Mouse (Mus musculus): ENCODE results near the gene Apeh. TPM values are rescaled to one million over a fixed set of nuclear protein-coding genes. Genes with fewer than 3 reads are reported as not detected.
A peak's percentile ranks its signal among the peaks of the same experiment; 100 is the strongest.

Apeh gene
- total RNA-seq, 2 experiments from 2014 or later = 31.1 to 37.6 TPM

DNA sequence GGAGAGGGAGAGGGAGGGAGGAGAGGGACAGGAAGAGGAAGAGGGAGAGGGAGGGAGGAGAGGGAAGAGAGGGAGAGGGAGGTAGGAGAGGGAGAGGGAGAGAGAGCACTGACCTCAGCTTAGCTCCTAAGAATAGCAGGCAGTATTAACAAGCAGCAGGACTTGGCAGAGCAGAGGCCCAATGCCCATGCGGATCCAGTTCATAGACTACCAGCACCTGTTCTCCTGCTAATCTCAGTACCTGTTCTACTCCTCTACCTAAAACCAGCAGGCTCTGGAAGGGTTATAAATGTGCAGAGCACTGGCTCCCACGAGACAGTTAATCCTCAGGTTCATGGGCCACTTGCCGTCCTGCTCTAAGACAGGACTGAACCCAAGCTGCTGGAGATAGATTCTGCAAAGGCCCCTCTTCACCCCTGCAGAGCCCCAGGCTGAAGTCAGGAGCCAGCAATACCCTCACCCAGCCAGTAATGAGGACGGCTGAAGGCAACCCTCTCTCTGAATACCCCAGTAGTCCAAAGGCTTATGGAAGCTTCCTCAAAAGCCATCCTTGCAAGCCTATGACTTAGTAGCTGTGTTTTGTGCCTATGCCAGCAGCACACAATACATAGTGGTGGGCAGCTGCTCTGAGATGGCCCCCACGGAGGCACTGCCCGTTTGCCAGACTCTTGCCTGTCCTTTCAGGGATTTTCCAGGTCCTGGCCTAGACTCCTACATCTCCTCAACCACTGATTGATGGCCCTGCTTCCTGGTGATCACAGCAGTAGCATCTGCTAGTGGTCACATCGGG, 21.1 kb downstream of the Apeh start:
- no peak for DNase-seq

DNA sequence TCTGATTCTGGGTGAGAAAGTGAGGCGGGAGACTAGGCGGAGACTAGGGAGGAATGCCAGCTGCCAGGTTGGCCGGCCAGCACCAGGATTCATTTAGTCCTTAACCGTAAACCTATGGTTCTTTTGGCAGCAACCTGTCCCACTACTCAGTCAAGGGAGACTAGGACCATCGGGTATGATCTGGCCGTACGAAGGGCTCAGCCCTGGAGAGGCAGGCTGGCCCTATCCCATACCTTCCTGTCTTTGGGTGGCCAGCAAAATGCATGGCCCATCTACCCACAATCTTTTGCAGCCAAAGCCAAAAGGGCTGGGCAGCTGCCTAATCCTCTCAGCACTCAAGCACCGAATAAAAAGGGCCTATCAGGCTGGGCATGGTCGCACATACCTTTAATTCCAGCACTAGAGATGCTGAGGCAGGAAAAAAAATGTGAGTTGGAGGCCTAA, 21.9 kb downstream of the Apeh start:
- no peak for DNase-seq

- no peak for DNase-seq
Observed at GRCm38 (mm10) chr9:108071801-108072200, 22.6 kb downstream of the Apeh start.

GRCm38 (mm10) chr9:108069529-108069928, 24.9 kb downstream of the Apeh start:
- DNase-seq = no peak

- no peak for DNase-seq
Observed at GRCm38 (mm10) chr9:108069007-108069406, 25.4 kb downstream of the Apeh start.

DNA sequence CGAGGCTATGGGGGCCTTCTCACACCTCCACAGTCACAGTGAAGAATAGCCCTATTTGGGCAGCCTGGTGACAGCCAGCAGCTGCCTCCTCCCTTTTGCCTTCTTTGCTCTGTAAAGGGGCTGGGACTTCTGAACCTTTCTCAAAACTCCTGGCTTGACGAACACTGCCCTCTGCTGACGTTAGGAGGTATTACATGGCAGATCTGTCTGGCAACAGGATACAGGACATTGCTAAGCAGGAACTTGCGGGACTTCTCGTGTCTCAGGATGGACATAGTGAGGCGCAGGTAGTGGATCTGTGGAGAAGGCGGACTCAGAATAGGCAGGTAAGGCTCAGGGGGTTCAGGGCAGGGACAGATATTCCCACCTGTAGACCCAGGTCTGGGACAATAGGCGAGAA, 26.5 kb downstream of the Apeh start:
- DNase-seq = peak; percentile 76 to 79

DNA sequence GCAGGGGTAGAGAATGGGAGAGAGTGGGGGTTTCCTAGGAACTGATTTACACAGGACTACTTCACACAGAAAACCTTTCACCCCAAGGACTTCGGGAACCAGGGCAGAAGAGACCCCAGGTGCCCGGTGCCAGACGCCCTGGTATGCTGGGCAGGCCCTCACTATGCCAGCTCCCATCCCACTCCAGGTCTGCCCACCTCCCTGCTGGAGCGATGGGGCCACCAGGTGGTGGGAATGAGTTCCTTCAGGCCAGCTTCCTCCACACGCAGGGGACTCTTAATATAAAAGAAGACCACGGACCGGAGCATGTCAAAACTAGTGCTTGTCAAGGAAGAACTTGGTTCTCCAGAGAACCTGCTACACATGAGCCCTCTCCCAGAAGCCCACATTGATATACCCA, 27.2 kb downstream of the Apeh start:
- DNase-seq = no peak

DNA sequence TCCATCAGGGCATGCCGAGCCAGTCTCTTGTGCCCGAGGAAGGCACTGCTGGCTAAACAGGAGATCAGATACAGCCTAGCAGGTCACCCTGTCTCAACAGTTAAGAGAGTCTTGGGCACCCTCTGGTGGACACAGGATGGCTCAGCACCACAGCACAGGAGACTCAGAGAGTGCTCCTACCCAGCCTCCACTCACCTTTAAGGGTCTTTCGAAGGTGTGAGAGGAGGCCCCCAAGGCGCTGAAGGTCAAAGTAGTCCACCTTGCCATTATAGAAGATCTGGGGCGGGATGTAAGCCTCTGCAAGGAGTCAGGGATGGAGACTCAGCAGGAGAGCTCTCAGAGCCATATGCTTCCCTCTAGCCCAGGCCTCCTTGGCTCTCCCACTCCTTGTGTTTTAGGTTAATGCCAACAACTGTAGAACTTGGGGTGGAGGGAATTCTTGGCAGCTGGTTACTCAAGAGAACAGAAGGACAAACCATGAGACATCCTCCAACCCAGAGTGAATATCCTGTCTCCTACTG, 28.9 kb downstream of the Apeh start:
- DNase-seq = peak; percentile 61 to 63

- DNase-seq = no peak
Observed at GRCm38 (mm10) chr9:108063361-108063760, 31.0 kb downstream of the Apeh start.

DNA sequence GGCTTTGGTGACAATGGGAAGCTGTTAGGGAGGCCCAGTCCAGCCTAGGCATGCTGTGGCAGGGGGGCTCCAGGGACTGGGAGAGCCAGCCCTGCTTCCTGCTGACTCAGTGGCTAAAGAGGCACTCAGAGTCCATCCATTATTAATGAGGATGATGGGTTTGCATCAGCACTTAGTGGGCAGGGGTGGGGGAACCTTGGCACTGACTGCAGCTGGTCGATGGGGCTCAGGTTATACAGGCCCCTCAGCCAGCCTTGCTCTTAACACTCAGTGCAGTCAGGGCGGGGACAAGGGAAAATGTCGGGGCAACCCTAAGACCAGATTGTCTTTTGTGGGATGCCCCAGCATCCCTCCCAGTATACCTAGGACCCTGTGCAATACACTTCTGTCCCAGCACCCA, 32.3 kb downstream of the Apeh start:
- no peak for DNase-seq

GRCm38 (mm10) chr9:108058291-108058690, 36.1 kb downstream of the Apeh start:
- no peak for DNase-seq

DNA sequence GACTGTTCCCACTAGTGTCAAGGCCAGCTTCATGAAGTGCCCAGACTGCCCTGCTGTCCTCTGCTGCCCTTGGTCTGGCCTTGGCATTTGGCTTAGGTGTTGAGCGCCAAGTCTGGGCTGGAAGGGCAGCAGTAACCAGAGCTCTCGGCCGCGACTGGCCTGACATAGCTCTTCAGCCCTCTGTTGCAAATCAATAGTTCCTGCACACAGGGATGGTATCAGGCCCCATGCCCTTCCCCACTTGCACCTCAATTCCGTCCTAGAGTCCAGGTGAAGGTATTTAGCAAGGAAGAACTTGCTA, 37.2 kb downstream of the Apeh start:
- DNase-seq = no peak

DNA sequence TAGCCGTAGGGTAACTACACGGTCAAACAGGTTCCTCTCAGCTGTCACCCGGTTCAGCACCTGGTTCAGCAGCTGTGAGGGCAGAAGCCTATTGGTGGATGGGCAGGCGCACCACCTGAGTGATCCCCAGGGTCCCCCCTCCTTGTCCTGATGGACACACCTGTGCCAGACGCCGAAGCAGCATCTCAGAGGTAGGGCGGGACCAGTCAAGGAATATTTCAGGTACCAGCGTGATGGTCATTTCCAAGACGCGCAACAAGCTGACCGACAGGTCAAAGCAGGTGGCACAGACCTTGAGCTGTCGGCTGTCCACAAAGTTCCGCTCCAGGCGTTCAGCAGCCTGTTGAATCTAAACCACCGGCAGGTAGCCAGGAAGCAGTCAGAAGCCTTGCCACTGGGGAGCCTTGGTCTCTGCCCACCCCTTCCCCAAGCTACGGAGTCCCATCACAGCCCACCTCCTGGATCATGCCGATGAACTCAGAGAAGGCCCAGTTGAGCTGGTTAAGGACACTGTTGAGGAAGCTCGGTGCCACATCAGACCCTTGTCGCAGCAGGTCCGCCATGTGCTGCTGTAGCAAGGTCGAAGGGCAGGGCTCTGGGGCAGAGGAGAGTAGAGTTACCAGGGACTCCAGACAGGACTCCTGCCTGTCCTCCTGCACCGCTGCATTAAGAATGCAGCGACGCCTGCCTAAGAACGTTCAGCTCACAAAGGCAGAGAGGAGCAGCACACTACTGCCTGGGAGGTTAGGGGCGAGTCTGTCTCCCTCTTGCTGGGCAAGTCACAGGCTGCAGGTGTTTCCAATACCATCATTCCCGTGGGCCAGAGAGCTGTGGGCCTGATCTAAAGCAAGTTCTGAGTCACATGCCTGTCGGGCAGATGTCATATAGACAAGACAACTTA, 37.8 kb downstream of the Apeh start:
- DNase-seq = no peak

GRCm38 (mm10) chr9:108055661-108056237, 38.7 kb downstream of the Apeh start:
- no peak for DNase-seq

GRCm38 (mm10) chr9:108055061-108055460, 39.3 kb downstream of the Apeh start:
- no peak for DNase-seq

- peak in 1 of 2 experiments; percentile 3 for DNase-seq
Observed at GRCm38 (mm10) chr9:108054331-108055040, 39.9 kb downstream of the Apeh start.

- DNase-seq = peak in 1 of 2 experiments; percentile 14
Observed at GRCm38 (mm10) chr9:108053665-108054225, 40.7 kb downstream of the Apeh start.

DNA sequence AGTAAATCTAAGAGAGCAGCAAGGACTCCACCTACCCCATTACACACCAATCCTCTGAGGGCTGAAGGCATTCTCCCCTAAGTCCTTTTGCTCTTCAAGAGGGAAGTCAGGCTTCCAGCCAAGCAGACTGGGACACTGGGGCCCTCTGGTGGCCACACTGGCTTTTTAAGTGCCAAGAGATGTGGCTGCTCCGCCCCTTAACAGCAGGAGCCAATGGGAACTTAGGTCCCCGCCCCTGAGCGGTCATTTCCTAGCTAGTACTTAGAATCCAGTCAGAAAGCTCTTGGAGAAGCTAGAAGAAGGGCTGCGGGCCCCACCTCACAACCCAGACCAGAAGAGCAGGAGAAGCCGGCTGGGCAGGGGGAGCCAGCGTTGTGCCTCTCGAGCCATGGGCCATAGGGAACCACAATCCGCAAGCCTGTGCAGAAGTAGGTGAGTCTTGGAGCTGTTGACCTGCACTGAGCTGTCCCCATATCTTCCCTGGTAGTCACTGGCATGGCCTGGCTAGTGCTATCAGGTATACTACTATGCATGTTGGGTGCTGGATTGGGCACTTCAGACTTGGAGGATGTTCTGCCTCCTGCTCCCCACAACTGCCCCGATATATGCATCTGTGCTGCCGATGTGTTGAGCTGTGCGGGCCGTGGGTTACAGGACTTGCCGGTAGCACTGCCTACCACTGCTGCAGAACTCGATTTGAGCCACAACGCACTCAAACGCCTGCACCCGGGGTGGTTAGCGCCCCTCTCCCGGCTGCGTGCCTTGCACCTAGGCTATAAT, 41.3 kb downstream of the Apeh start, which contains the start of gene Amigo3:
Gene Amigo3 (plus strand): TSS at position 275 of the 780 bp plus-strand sequence.
- DNase-seq = peak; percentile 95 to 96

DNA sequence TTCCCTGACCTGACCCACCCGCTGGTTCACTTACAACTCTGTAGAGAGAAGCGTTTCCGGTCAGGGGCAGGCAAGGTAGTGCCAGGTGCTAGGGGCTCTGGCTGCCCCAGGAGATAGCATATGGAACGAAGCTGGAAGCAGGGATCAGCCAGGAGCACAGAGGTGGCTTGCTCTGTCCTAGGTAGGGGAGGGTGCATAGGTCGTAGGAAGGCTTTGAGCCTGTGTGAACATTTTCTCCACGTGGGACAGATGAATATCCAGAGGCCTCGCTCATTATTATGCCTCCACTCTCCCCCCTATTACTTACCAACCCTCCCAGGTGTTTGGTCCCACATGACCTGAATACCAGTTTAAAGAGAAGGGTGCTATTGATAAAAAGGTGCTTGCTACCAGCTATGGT, 42.0 kb downstream of the Apeh start:
- no peak for DNase-seq

GRCm38 (mm10) chr9:108051931-108052220, 42.5 kb downstream of the Apeh start:
- no peak for DNase-seq

DNA sequence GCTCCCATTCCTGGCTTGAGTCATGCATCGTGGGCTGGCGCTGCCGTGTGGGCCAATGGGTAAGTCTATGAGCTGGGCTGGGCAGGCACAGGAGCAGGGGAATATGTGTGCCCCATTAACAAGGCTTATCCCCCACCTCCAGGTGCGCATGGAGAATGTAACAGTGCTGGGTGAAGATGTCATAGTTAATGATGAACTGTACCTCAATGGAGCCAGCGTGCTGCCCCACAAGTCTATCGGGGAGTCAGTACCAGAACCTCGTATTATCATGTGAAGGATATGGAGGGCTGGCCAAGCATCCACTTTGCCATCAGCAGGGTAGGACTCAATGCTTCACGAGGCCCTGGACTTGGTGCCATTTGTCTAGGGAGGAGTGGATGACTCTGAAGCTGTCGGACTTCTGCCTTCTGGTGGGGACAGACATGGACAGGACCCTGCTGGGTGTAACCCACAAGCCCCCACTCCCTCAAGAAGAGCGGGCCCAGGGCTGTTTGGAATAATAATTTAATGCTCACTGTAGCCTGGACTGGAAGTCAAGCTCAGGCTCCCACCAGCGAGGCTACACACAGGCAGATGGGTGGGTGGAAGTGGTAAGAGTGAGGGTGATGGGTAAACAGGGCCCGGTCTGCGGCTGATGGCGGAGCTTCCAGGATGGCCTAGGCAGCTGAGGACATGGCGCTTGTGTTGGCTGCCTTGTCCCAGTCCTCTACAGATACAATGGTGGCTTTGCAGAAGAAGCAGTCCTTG, 43.0 kb downstream of the Apeh start:
- DNase-seq = no peak

Data from layer of hippocampus, postnatal 36 days (tissue).